Mouse (Mus musculus): ENCODE data around the gene Abca13.

Abca13 gene

DNA sequence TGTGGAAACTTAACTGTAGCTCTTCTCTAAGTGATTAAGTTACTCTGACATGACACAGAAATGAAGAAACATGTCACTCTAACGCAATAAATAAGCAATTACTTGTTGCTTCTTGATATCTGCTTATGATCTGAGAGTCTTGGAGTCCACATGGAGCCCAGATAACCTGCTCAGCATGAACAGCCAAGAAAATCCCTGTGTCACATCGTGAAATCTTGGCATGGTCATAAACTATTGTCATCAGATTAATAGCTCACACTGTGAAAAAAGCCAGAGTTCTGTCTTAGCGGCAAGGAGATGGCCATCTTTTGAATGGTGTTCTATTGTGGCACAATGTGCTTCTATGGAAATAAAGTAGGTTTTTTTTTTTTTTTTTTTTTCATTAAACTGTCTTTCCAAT, 336.8 kb downstream of the Abca13 start:
- no peak for DNase-seq (ENCODE audit: low read depth, low spot score)

DNA sequence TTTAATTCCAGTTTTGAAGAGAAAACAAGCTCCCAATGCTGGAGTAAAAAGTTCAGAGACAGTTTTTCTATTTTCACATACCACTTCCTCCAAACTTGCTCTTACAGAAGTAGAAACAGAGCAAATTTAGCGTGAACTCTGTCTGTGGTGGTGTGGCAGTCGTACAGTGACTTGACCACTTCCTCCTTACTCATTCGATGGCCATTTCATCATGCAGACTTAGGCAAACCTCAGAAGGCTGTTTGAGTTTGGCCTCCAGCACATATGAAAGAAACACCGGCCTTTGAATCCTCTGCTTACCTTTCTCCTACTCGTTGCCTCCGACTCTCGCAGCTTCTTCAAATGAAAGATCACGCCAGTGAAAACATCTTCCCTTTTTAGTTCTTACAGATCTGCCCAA, 340.0 kb downstream of the Abca13 start:
- peak; percentile 47 for DNase-seq (ENCODE audit: low read depth, low spot score)

DNA sequence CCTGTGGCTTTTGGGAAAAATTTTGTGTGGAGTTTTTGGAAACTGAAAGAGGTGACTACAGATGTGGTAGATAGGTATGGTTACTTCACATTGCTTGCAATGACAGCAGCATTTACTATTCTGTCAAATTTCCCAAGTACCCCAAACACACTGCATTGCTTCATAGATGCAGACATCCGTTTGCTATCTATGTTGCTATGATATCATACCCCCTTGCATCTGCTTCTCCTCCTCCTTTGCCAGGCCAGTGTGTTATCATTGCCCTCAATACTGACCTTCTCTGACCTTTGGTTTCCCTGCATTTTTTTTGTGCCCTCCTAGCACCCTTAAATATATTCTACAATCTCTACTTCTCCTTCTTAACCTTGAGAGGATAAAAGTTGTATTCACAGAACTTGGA, 341.4 kb downstream of the Abca13 start:
- no peak for DNase-seq (ENCODE audit: low read depth, low spot score)

DNA sequence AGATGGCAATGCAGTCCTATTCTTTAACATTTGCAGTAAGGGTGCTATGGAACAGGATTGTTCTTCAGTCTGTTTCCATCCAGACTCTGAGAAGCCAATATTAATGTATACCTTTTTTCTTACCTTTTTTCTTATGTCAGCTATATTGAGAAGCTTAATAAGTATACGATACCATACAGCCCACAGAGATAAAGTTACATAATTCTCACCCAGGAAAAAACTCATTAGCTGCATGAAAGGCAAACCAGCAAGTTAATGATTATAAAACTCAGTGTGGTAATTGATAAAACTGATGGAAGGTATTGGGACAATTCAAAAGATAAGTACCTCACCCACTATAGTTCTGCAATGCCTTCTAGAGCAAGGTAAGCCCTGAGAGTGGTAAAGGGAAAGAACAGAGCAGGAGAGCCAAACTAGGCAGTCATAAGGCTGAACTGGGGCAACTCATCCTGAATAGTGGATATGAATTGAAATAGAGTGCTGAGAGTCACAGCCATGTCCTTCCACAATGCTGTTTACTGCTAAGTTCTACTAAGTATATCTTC, 342.0 kb downstream of the Abca13 start:
- no peak for DNase-seq (ENCODE audit: low read depth, low spot score)

DNA sequence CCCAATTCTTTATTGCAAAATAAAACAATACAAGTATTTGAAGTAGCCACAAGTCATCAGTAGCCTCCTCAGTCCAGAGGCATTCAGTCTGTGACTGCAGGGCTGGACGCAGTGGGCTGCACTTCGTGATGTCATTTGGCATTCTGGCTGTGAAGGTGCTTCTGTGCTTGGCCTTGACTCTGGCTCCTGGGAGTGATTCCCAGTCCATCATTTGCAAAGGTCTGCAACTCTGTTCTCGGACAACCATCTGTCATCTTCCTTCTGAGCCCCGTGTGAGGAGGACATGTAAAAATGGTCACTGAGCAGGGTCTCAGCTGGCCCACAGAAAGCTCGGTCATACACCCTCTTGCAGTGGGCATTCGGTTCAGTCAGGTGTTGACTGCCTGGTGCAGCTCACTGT, 345.1 kb downstream of the Abca13 start:
- no peak for DNase-seq (ENCODE audit: low read depth, low spot score)

DNA sequence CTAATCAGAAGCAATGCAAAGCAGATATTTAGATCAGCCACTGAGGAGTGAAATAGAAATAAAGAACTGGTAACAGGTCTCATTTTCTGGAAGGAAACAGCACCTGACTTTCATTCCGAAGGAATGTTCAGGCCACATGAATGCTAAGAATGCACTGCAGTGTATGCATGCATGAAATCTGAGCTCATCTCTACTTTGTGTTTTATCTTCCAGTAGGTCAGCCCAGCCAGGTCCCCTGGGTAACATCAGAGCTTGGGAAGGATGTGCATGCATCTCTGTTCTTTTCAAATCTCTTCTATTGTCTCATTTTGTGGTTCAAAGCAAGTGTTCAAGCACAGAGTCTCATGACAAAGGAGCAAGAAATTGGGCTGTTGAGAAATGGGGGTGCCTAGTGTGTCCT, 346.6 kb downstream of the Abca13 start:
- DNase-seq (ENCODE audit: low read depth, low spot score), result no peak

DNA sequence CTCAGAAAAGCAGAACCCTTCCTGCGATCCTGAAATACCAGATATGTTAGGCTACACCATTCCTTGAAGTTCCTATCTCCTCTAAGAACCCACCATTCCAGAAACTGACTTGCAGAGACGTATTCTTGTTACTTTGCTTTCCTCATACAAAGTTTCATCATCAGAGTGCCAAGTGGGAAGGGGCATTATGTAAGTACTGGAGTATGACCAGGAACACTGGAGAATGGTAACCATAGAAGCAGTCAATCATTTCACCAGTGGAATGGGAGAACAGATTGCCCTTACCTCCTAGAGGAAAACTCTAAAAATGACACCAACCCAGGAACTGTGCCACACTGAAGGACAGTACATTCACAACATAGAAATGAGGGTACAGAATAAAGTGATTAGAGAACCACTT, 368.3 kb downstream of the Abca13 start:
- DNase-seq (ENCODE audit: low read depth, low spot score), result peak; percentile 13

DNA sequence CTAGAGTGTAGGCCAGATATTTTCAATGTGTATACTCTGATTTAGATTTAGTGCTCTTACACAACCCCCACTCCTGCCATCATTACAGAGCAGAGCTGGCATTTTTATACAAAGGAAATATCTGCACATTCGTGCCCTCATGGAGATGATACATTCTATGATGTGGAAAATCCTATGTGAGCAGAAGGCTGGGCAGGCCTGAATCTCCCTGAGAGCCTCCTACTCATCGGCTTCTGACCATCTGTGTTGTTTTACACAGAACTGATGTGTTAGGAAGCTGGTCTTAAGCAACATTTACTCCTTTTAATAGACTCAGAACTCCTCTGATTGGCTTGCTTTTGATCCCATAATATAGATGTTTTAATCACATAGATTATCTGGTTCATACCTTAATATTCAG, 376.6 kb downstream of the Abca13 start:
- peak; percentile 82 for DNase-seq (ENCODE audit: low read depth, low spot score)

DNA sequence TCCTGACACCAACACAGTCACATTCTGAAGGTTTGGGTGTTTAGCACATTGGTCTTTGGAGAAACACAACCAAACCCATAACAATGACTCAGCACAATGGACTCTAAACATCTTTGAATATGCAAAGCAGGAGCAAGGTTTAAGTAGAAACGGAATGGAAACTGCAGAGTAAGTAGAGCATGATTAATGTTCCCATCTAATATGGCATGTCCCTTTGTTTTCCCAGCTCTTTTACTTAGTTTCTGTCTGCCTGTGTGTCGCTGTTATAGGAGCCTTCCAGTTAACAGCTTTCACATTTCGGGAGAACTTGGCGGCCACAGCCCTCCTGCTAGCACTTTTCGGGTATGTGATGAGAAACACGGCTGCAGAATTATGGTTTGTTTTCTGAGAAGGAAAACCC, 378.6 kb downstream of the Abca13 start:
- peak; percentile 18 for DNase-seq (ENCODE audit: low read depth, low spot score)

DNA sequence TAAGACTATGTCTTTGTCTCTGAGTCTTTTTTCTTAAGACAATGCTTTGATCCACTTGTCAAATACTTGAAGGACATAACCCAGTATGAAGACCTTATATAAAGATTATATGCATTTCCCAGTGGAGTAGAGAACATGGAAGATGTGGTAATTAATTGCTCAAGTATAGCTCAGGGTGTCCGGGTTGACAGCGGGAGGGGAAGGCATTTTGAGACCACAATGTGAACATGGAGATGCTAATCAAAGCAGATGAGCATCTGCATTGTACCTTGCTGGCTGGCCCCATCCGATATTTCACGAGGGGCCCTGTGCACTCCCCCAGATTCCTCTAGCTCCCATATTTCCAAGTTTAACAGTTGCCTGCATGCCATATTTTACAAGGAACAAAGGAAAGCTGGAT, 383.2 kb downstream of the Abca13 start:
- no peak for DNase-seq (ENCODE audit: low read depth, low spot score)

DNA sequence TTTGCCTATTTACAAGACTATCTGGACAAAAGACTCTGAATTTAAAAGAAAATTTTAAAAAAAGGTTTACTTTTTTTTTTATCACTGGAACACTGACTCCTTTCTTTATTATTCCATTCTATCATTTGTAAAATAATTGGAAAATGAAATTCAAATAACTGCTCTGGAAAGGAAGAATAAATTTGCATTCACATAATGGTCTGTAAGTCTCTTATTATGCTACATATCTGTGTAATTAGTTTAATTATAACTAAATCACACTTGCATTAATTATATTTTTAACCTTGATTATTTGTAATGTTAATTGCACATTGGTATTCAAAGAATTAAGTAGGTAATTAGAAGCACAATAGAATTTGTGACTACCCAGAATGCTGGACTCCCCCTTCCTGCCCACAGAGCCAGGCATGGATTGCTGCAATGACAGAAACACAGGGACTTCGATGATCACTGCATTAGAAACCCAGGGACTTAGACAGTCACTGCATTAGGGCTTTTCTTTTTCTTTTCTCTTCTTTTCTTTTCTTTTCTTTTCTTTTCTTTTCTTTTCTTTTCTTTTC, 400.1 kb downstream of the Abca13 start:
- DNase-seq (ENCODE audit: low read depth, low spot score), result peak; percentile 4

DNA sequence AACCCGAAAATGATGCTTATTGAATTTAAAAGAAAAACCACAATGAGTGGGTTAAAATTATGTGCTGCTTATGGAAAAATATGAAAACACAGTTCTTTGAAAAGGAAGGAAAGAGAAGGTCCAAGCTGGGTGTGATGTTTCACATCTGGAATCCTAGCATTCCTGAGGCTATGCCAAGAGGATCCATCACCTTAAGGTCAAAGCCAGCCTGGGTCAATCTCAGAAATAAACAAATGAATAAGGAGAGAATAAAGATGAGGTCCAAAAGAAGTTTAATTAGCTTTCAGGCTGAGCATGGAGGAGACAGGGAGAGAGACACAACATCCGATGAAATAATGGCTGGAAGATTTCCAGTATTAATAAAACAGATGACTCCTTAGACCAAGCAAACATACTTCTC, 405.6 kb downstream of the Abca13 start:
- no peak for DNase-seq (ENCODE audit: low read depth, low spot score)

DNA sequence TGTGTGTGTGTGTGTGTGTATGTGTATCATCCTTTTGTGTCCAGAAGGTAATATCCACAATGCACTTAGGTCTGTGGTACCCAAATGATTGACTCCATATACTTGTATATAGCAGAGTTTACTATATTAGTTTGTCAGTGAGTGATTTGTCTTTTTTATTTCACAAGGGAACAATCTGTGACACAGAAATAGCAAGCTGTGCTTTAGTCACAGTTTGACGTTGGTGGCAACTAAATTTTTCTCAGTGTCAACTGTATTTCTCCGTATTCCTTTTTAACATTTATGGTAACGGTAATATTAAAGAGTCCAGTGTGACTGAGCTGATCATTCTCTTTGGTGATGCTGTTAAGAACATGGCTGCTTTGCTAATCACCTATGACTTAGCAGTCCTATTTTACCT, 409.4 kb downstream of the Abca13 start:
- DNase-seq (ENCODE audit: low read depth, low spot score), result peak; percentile 42

DNA sequence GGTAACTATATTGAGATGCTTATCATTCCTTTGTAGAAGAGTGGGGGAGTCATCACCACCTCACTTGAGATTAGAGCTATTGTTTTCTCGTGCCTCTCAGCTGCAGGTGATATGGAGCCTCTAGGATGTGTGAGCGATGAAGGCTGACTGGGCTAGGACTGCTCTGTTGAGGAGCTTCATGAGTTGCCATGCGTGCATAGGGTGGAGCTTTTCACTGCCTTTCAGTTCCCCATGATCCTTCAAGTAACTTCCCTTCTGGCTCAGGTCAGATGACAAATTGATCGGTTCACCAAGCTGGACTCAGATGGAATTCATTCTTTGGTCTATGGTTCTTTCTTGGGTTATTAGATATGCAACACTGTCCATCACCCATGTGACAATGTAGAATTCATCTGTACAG, 410.4 kb downstream of the Abca13 start:
- no peak for DNase-seq (ENCODE audit: low read depth, low spot score)

DNA sequence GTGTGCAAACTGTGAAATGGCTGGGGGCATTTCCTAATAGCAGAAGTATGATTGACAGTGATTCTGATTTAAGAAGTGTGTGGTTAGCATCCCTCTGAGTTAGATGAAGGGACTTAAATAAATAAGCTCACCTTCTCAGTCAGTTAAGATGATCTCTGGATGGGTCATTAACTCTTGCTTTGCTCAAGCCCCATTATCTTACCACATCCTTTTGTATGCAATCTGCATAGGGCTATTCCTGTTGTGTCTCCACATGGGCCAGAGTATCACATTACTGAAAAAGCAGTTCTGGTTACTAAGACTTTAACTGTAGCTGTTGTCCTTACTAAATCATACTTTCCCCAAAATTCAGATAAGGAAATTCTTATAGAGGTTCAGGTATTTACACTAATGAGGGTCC, 416.5 kb downstream of the Abca13 start:
- DNase-seq (ENCODE audit: low read depth, low spot score), result no peak

DNA sequence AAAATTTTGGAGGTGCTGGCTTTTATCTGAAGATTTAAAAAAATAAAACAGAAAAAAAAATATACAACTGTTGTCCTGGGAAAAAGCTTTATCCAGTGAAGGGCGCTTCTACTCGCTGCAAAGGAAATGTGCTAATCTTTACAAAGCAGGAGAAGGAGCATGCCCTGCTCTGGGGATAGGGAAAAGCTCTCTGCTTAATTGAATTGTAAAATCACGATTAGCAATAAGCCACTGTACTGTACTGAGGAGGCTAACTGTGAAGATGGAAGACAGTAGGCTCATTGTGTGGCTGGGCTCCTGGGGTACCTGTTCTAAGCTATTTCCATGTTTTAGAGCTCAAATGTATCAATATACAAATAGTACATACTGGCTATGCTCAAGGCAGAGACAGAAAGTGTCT, 417.3 kb downstream of the Abca13 start:
- DNase-seq (ENCODE audit: low read depth, low spot score), result no peak

DNA sequence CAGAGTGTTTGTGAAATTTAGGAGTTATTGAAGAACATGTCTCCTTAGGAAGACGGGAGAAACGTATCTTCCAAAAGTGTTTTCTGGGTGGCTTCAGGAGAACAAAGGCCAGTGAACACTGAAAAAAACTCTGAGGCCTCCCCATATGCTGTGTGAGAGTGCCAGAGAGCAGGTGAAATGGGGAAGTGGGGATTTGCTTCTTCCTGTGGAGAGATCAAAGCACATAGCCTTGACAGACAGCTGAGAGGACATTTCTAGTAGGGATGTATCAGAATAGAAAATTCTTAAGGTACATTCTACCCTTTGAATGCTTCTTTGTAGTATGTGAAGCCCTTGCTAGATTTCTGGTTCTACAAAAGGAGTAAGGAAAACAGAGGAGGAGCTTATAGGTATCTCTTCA, 424.4 kb downstream of the Abca13 start:
- no peak for DNase-seq (ENCODE audit: low read depth, low spot score)

DNA sequence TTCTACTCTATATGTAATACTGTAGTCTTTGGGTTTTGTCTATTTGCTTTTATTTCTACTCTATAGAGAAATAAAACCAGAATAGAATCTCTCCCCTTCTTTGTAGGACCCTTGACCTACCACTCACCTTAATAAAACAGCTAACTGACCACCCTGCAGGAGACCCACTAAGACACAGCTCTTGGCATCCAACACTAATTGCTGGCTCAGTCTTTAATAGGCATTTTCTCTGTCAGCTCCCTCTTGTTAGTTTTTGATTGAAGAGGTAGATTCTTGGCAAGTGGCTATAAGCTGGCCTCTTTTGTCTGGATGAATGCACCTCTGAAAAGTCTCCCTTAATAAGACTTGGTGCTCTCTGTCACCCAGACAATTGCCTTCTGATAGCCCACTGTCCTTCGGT, 424.9 kb downstream of the Abca13 start:
- DNase-seq (ENCODE audit: low read depth, low spot score), result no peak

DNA sequence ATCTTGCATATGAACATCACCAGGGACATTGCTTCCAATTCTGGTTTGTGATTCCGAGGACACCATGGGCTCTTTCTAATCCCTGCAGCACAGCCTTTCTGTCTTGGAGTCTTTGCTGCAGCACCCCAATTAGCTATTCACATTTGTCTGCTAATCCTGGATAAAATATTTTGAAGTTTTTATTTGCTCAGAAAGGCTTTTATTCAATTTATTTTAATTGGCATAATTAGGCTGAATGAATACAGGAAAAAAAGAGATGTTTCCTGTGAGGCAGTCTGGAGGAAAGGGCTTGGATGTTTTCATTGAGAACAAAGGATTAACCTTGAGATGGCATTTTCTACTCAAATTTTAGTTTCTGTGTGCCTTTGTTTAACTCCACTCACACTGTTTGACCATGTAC, 428.2 kb downstream of the Abca13 start:
- DNase-seq (ENCODE audit: low read depth, low spot score), result no peak

DNA sequence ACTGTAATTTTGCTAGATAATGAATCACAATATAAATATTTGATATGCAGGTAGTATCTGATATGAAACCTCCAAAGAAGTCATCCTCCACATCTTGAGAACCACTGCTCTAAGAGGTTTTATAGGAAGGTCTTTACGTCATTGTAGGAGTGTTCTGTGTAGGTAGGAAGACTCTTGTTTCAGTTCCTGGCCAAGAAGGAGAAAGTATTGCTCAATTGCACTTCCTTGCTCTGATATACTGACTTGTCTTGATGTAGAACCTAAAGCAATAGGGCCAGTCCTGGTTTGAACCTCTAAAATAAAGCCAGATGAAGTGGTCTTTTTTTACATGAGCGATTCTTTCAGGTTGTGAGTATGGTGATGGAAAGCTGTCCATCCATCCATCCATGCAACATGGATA, 431.1 kb downstream of the Abca13 start:
- no peak for DNase-seq (ENCODE audit: low read depth, low spot score)

DNA sequence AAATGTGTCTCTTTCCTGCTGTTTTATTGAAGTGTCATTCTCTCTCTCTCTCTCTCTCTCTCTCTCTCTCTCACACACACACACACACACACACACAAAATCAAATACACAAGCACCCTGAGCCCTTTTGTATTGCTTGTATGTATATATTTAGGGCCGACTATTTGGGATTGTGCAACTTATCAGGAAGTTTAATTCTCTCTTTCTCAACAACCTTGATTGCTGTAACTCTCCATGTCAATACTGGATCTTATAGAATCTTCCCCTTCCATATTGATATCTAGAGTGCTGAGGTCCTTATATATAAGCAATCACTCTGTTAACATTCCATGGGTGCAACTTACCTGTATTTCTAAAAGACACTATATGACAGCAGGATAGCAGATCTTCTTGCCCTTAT, 433.0 kb downstream of the Abca13 start:
- DNase-seq (ENCODE audit: low read depth, low spot score), result no peak

DNA sequence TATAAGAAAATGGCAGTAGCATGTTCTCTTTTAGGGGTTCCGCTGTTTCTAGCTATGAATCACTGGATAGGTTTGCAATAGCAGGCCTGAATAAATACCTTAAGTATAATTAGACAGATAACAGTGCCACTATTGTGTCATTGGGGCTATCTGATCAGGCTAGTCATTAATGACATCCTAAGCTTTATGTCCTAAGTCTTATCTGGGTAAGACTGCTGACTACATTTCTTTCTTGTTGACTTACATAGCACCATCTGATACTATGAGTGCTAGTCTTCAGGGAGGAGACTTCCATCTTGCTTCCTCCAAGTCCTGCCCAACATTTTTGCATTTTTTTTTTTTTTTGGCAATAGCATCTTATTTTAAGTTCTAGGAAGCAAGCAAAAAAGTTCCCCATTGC, 434.1 kb downstream of the Abca13 start:
- DNase-seq (ENCODE audit: low read depth, low spot score), result no peak

DNA sequence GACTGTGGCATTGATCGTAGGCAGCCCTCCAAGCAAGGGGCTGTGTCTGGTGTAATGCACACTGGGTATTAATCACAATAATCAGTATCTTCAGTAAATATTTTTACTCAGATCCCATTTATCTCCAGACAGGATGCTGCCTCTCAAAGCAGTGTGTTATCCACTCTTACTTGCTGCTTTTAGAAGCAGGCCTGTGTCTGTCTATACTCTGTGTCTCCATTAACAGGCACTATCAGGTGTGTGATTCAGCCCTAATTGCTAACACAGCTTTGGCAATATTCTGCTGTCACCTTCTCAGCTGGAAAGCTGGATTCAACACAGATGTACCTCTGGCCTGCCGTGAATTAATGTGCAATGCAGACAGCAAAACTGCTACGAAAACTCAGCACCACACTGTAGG, 455.5 kb downstream of the Abca13 start:
- no peak for DNase-seq (ENCODE audit: low read depth, low spot score)

DNA sequence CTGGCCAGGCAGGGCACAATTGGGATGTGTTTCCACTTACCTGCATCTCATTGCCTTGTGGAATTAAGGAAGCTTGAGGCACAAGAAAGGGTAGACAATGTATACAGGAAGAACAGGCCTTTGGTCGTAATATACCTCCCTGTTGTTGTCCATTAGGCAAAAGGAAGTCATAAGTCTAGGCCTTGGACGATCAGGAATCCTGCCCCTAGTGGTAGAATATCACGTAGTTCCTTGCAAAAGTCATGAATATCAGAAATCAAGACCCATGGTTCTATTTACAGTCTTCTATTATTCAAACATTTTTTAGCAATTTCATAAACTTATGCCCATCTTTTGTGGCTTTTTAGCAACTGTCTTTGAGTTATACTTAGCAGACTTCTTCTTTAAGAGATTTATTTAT, 456.2 kb downstream of the Abca13 start:
- peak; percentile 11 for DNase-seq (ENCODE audit: low read depth, low spot score)
